Mouse (Mus musculus) liver, embryonic 12.5 days (tissue): ENCODE results near the gene Rflna. TPM values are rescaled to one million over a fixed set of nuclear protein-coding genes. Genes with fewer than 3 reads are reported as not detected.

Experiments
- ATAC-seq: fragments of 200-750 bp; cut with Nextera tagmentation; 2 replicates; pipeline ENCODE4 v1.8.0; 2017; ENCODE audit warnings: moderate number of reproducible peaks, mild to moderate bottlenecking, moderate library complexity
- H3K27ac ChIP-seq: fragments of 300-500 bp; sonication (generic); 2 replicates; pipeline ENCODE4 v1.5.1; 2016; ENCODE audit warnings: mild to moderate bottlenecking
- H3K27me3 ChIP-seq: fragments of 300-500 bp; sonication (generic); replicated peaks from 2 replicates; pipeline ENCODE4 v1.6.1; 2016; ENCODE audit warnings: mild to moderate bottlenecking, moderate library complexity
- H3K36me3 ChIP-seq: fragments of 300-500 bp; sonication (generic); 2 replicates; pipeline ENCODE4 v1.6.1; 2016; ENCODE audit warnings: mild to moderate bottlenecking, moderate library complexity
- H3K4me1 ChIP-seq: fragments of 300-500 bp; sonication (generic); 2 replicates; pipeline ENCODE4 v1.6.1; 2016
- H3K4me2 ChIP-seq: fragments of 300-500 bp; sonication (generic); 2 replicates; pipeline ENCODE4 v1.6.1; 2016; ENCODE audit warnings: mild to moderate bottlenecking, moderate library complexity
- H3K4me3 ChIP-seq: fragments of 300-500 bp; sonication (generic); 2 replicates; pipeline ENCODE4 v1.5.1; 2016; ENCODE audit warnings: mild to moderate bottlenecking, moderate library complexity
- H3K9ac ChIP-seq: fragments of 300-500 bp; sonication (generic); 2 replicates; pipeline ENCODE4 v1.6.1; 2016; ENCODE audit warnings: mild to moderate bottlenecking, moderate library complexity
- H3K9me3 ChIP-seq: fragments of 300-500 bp; sonication (generic); replicated peaks from 2 replicates; pipeline ENCODE4 v1.6.1; 2016; ENCODE audit warnings: mild to moderate bottlenecking, moderate library complexity
- WGBS: fragments of 180-500 bp; shearing (Covaris S2); methylation state at CpG from one replicate; pipeline ENCODE4 v1.1.7; 2016; ENCODE audit not compliant: insufficient replicate concordance; 5-methylcytosine and 5-hydroxymethylcytosine counted together
- polyA plus RNA-seq: library from polyadenylated mRNA; unstranded; fragments of >200 nt; fragmentation: Nextera tagmentation; extraction: Ambion mirVana; gene quantifications from 2 replicates; pipeline ENCODE4 v1.2.1, GENCODE M21; 2016

The Rflna gene
- polyA plus RNA-seq, 1 experiment from 2014 or later = 0.69 TPM

DNA sequence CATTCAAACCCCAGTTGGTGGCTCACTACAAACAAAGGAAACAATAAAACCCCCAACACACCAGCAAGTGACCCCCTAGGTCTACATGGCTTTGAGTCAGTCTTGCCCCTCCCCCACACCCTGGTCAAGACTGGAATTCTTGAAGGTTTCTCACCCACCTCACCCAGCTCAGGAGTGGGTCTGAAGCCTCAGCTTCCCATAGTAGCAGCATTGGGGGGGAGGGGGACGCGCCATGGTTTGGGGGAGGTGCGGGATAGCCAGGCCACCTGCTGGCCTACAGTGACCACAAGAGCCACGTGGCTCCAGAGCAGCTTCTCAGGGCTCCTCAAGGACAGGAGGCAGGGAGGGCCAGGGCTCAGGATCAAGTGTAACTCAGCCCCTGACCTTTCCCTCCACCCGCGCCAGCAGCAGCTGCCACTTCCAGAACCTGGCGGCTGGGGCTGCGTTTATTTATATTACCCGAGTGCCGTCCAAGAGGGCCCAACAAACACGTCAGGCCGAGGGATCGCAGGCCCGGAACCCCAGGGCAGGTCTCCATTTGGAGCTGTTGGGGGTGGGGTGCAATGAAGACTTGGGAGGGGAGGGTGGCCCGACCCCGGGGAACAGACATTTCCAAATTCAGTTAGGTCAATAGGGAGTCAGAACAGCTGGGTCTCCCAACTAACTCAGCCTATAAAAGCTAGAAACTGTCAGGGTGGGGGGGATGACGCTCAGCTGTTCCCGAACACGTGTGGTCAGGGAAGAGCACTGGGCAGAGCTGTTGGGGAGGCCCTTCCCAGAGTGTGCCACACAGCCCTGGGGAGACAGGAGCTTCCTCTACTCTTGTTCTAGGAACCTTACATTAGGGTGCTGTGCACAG is 53.9 kb downstream of the Rflna start:
- Histone ChIP-seq H3K27ac (no peak overlapping the region), H3K9me3 (no peaks in the 10 kb centered on the region), H3K9ac (peak overlapping the region; percentile 19; the same call in 1 of the 2 replicates), H3K36me3 (peaks cover 26% of the 10 kb centered on the region), H3K27me3 (peaks cover 46% of the 10 kb centered on the region), H3K4me3 (peak overlapping the region; percentile 29; the same call in 1 of the 2 replicates), H3K4me2 (peak overlapping the region; percentile 56), H3K4me1 (peaks cover 83% of the 10 kb centered on the region)
- 34% methylated on average over 19 of the region's 19 CpGs for WGBS
- ATAC-seq = no peak

DNA sequence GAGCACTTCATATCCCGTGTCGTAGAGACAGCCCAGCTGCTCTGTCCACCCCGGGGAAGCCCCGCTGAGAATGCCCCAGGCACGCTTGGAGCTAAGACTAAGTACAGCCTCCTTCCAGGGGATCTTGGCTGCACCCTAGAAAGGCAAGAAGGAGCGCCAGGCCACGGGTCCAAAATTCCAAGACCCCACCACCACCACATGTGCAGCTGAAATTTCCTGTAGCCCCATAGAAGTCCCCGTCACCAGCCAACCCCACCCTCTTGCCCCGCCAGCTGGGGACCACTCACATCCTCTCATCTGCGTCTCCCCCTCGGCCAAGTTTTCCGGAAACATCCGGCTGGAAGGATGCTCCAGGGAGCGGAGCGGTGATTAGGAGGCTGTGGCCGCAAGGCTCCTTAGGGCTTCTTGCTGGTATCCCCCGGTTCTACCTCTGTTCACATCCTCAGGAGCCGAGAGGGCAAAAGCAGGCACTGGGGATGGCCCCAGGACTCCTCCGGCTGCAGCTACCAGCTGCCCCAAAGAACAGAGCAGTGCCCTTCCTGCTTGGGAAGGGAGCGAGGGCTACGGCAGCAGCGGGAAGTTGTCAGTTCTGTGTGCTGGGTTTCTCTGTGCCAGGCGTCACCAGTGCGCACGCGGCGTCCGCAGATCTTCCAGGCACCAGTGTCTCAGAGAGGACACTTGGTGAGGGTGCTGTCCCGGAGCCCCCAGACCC is 54.7 kb downstream of the Rflna start:
- Histone ChIP-seq H3K27ac (0 out of 2 replicates have a peak overlapping the region, but pooled peaks have one; percentile 11), H3K4me2 (peak overlapping the region; percentile 56), H3K36me3 (peaks cover 29% of the 10 kb centered on the region), H3K27me3 (peaks cover 46% of the 10 kb centered on the region), H3K9me3 (no peaks in the 10 kb centered on the region), H3K4me1 (peaks cover 75% of the 10 kb centered on the region), H3K9ac (no peak overlapping the region; the same call in 1 of the 2 replicates), H3K4me3 (peak overlapping the region; percentile 29)
- no peak for ATAC-seq
- 20% methylated on average over 29 of the region's 29 CpGs for WGBS

DNA sequence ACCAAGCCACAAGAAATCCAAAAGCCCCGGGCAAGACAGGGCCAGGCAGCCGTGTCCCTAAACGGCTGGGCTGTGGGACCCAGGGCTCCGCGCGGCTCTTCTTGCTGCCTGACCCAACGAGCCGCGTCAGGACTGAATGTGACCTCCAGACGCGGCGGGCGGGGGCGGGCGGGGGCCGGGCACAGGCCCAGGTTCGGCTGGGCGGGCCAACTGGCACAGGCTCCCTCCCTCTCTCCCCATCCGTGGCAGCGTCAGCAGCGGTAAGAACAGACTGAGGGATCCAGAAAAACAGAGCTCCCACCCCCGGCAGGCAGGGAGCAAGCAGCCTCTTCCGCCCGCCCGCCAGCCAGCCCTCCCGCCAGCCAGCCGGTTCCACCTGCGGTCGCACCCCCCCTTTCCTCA is 55.2 kb downstream of the Rflna start:
- Histone ChIP-seq H3K36me3 (peaks cover 30% of the 10 kb centered on the region), H3K9ac (no peak overlapping the region; the same call in 1 of the 2 replicates), H3K4me3 (peak overlapping the region; percentile 29), H3K4me1 (peaks cover 70% of the 10 kb centered on the region), H3K27me3 (peaks cover 46% of the 10 kb centered on the region), H3K9me3 (no peaks in the 10 kb centered on the region), H3K4me2 (peak overlapping the region; percentile 56), H3K27ac (0 out of 2 replicates have a peak overlapping the region, but pooled peaks have one; percentile 11)
- WGBS = 7% methylated on average over 20 of the region's 29 CpGs
- no peak for ATAC-seq

Other genes with a start within 250 kb of the Rflna start
- 0.93 and 1.3 TPM in 2 replicates for gene Ccdc92, start 140.8 kb upstream of the Rflna start, polyA plus RNA-seq
- 21.3 and 22.6 TPM in 2 replicates for gene Zfp664, start 140.5 kb upstream of the Rflna start, polyA plus RNA-seq
- 9.7 and 10.0 TPM in 2 replicates for gene Ncor2, start 176.0 kb downstream of the Rflna start, polyA plus RNA-seq